Mouse (Mus musculus) stomach, embryonic 15.5 days (tissue): ENCODE measurements around the gene Polr2a. TPM values are rescaled to one million over a fixed set of nuclear protein-coding genes. Genes with fewer than 3 reads are reported as not detected.

Source experiments
- ATAC-seq: fragments of 200-750 bp; cut with Nextera tagmentation; 2 replicates; pipeline ENCODE4 v1.8.0; 2017; ENCODE audit warnings: low read depth, moderate number of reproducible peaks, moderate TSS enrichment; ENCODE audit not compliant: insufficient read depth, low FRiP score
- H3K27ac ChIP-seq: fragments of 300-500 bp; sonication (generic); 2 replicates; pipeline ENCODE4 v1.5.1; 2015; ENCODE audit warnings: mild to moderate bottlenecking, inconsistent platforms
- H3K27me3 ChIP-seq: fragments of 300-500 bp; sonication (generic); replicated peaks from 2 replicates; pipeline ENCODE4 v1.6.1; 2015; ENCODE audit warnings: inconsistent platforms
- H3K36me3 ChIP-seq: fragments of 300-500 bp; sonication (generic); 2 replicates; pipeline ENCODE4 v1.6.1; 2015; ENCODE audit warnings: inconsistent platforms
- H3K4me1 ChIP-seq: fragments of 300-500 bp; sonication (generic); 2 replicates; pipeline ENCODE4 v1.6.1; 2015; ENCODE audit warnings: inconsistent platforms
- H3K4me2 ChIP-seq: fragments of 300-500 bp; sonication (generic); 2 replicates; pipeline ENCODE4 v1.6.1; 2015; ENCODE audit warnings: mild to moderate bottlenecking, inconsistent platforms
- H3K4me3 ChIP-seq: fragments of 300-500 bp; sonication (generic); replicated peaks from 2 replicates; pipeline ENCODE4 v1.5.1; 2015; ENCODE audit warnings: inconsistent platforms
- H3K9ac ChIP-seq: fragments of 300-500 bp; sonication (generic); 2 replicates; pipeline ENCODE4 v1.6.1; 2015; ENCODE audit warnings: inconsistent platforms
- H3K9me3 ChIP-seq: fragments of 300-500 bp; sonication (generic); 2 replicates; pipeline ENCODE4 v1.6.1; 2016; ENCODE audit warnings: inconsistent platforms
- WGBS: fragments of 180-500 bp; shearing (Covaris S2); methylation state at CpG from one replicate; pipeline ENCODE4 v1.1.7; 2015; 5-methylcytosine and 5-hydroxymethylcytosine counted together
- polyA plus RNA-seq: library from polyadenylated mRNA; unstranded; fragments of >200 nt; fragmentation: Nextera tagmentation; extraction: Ambion mirVana; gene quantifications from 2 replicates; pipeline ENCODE4 v1.2.1, GENCODE M21; 2015

Gene Polr2a
- polyA plus RNA-seq = 21.0 and 25.8 TPM in 2 replicates

DNA sequence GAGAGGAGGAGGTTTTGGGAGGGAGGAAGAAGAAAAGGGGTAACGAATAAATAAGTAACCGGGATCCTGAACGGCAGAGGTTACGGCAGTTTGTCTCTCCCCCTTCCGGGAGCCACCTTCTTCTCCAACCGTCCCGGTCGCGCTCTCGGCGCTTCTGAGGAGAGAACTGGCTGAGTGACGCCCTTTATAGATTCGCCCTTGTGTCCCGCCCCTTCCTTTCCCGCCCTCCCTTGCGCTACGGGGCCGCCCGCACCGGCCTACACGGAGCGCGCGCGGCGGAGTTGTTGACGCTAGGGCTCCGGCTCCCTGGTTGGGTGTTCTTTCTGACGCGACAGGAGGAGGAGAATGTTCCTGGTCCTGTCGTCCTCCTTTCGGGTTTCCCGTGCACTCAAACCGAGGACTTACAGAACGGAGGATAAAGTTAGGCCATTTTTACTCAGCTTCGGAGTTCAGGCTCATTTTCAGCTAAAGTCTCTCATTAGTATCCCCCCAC lies at the start of gene Polr2a:
Polr2a (minus strand) TSS at position 160 of the 493 bp plus-strand sequence.
- no peaks in the 10 kb centered on the region for H3K27me3 ChIP-seq
- H3K9ac ChIP-seq = peak within 1 kb of the TSS; percentile 60; the same call in 1 of the 2 replicates
- peak; percentile 94 for ATAC-seq
- H3K4me3 ChIP-seq = peak within 1 kb of the TSS; percentile 58
- WGBS = 0% methylated on average over 36 of the region's 36 CpGs
- no peaks in the 10 kb centered on the region for H3K36me3 ChIP-seq
- peak within 1 kb of the TSS; percentile 76 for H3K4me2 ChIP-seq
- peaks cover 28% of the 10 kb centered on the region for H3K4me1 ChIP-seq
- peak within 1 kb of the TSS; percentile 99 for H3K27ac ChIP-seq
- no peaks in the 10 kb centered on the region for H3K9me3 ChIP-seq

DNA sequence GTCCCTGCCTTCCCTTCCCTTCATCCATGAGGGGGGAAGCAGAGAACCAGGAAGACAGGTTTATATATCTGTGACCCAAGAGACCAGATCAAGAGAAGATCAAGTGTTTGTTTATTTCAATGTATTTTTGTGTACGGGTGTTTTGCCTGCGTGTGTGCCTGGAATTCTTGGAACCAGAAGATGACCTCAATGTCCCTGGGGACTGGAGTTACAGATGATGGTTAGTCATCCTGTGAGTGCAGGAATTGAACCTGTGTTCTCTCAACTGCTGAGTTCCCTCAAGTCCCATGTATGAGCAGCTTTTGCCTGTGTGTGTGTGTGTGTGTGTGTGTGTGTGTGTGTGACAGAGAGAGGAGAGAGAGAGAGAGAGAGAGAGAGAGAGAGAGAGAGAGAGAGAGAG lies 49.2 kb upstream of the Polr2a start:
- H3K4me3 ChIP-seq = no peak overlapping the region
- H3K9ac ChIP-seq = no peak overlapping the region
- no peak overlapping the region for H3K27ac ChIP-seq
- H3K4me2 ChIP-seq = no peak overlapping the region
- no peaks in the 10 kb centered on the region for H3K36me3 ChIP-seq
- peaks cover 23% of the 10 kb centered on the region for H3K4me1 ChIP-seq
- WGBS = 77% methylated on average over 2 of the region's 2 CpGs
- ATAC-seq = no peak
- H3K9me3 ChIP-seq = no peaks in the 10 kb centered on the region
- peaks cover 6% of the 10 kb centered on the region; the same call in 1 of the 2 replicates for H3K27me3 ChIP-seq

DNA sequence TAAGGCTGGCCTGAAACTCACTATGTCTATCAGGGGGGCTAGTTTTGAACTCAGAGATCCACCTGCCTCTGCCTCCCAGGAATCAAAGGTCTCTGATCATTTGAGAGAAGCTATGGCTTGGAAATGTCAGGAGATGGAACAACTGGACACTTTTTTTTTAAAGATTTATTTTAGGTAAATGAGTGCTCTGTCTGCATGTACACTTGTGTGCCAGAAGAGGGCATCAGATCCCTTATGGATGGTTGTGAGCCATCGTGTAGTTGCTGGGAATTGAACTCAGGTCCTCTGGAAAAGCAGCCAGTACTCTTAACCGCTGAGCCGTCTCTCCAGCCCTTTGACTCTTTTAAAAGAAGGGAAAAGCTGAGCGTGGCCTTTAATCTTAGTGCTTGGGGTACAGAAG lies 47.9 kb upstream of the Polr2a start:
- H3K9ac ChIP-seq = no peak overlapping the region
- H3K27me3 ChIP-seq = peaks cover 6% of the 10 kb centered on the region; the same call in 1 of the 2 replicates
- H3K9me3 ChIP-seq = no peaks in the 10 kb centered on the region
- ATAC-seq = no peak
- no peak overlapping the region for H3K4me2 ChIP-seq
- WGBS = 74% methylated on average over 4 of the region's 4 CpGs
- no peak overlapping the region for H3K4me3 ChIP-seq
- H3K4me1 ChIP-seq = peaks cover 35% of the 10 kb centered on the region
- H3K36me3 ChIP-seq = no peaks in the 10 kb centered on the region
- H3K27ac ChIP-seq = no peak overlapping the region

DNA sequence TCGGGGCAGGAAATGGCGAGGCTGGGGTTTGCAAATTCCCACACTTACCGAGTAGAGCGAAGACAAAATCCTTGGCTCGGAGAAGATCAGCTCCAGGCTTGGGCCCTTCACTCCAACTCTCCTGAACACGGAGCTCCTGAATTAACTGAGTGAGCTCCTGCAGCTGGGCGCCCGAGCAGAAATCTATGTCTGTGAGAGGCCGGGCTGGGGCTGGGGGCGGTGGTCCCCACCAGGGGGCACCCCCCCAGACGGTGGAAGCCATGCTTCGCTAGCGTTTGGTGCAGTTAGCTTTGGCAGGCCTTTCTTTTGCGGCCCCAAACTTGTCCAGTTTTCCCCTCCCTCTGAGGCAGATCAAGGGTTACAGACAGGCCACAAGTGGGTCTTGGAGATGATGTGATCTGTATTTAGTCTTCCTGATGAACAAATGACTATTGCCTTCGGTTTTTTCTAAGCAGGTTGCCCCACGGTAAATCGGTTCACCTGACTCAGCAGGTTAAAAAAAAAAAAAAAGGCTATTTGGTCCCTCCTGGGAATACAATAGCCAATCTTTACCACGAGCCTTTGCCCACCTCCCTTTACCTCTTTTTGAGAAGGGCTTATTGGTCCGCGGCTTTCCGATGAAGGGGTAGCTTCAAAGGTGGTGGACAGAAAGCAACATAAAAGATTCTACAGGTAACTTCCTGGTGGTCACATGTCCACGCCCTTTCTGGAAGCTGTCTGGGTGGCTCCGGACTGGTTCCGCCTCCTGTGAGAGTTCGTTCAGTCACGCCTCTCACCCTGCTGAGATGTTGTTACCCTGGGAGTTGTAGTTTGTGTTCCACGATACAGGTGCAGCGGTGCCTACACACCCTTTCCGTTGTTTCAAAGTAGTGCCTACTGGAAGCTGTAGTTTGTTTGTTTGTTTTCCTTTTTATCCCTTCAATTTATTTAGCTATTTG lies 46.8 kb upstream of the Polr2a start, which contains the start of gene Tmem102:
Tmem102 (minus strand) TSS at position 653 of the 938 bp plus-strand sequence.
- peaks cover 6% of the 10 kb centered on the region; the same call in 1 of the 2 replicates for H3K27me3 ChIP-seq
- H3K36me3 ChIP-seq = no peaks in the 10 kb centered on the region
- ATAC-seq = peak; percentile 33; the same call in 1 of the 2 replicates
- 11% methylated on average over 29 of the region's 29 CpGs for WGBS
- H3K9me3 ChIP-seq = no peaks in the 10 kb centered on the region
- no peak within 1 kb of the TSS; the same call in 1 of the 2 replicates for H3K27ac ChIP-seq
- peak within 1 kb of the TSS; percentile 98 for H3K4me2 ChIP-seq
- H3K9ac ChIP-seq = no peak within 1 kb of the TSS; the same call in 1 of the 2 replicates
- peaks cover 46% of the 10 kb centered on the region for H3K4me1 ChIP-seq
- peak within 1 kb of the TSS; percentile 56 for H3K4me3 ChIP-seq

DNA sequence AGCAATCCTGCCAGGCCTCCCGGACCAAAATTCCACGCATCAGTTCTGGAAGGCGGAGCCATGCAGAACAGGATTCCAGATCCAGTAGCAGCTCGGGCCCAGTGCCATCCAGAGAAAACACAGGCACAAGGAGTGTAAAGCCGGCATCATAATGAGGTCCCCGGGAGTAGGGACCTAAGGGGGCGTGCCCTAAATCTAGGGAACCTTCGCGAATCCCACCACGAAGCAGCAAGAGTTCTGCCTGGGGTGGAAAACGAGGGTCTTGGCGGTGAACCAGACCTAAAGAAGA lies 46.2 kb upstream of the Polr2a start:
- Histone ChIP-seq H3K9ac (no peak overlapping the region; the same call in 1 of the 2 replicates), H3K4me1 (peaks cover 52% of the 10 kb centered on the region)
- ATAC-seq = no peak

DNA sequence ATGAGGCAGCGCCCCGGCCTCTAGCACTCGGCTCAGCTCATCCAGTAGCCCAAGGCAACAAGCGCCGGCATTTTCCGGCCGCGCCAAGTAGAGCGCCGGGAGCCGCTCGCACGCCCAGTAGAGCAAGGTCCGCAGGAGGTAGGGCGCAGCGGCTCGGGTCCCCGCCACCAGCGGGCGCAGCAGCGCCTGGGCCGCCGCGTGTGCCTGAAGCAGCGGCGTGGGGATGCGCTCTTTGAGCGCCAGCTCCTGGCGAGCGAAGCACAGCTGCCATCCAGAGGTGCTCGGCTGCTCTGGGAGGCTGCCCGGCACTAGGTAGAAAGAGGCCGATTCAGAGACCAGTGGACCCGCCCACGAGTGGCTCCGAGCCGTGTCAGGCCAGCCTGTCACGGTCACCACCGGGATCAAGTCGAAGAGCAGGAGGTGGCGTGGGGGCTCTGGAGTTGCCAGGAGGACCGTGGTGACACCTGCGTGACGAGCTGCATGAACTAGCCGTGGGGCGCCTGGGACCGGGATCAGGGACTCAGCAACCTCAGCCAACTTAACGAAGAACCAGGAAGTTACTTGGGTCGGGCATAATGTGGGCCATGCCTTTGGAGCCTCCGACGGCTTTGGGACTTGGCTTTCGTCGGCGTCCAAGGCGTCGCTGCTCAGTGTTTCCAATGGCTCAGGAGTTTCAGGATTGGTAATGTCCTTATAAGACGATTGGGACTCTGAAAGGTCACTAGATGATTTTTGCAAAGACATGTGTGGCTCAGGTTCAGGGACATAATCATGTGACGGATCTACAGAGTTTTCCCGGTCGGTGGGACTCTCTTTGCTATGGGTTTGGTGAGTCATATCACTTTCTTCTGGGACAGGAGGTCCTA lies 45.6 kb upstream of the Polr2a start:
- Histone ChIP-seq H3K27me3 (peaks cover 6% of the 10 kb centered on the region; the same call in 1 of the 2 replicates), H3K9me3 (no peaks in the 10 kb centered on the region), H3K4me3 (peak overlapping the region; percentile 56), H3K4me1 (peaks cover 58% of the 10 kb centered on the region), H3K36me3 (no peaks in the 10 kb centered on the region), H3K4me2 (peak overlapping the region; percentile 98), H3K27ac (peak overlapping the region; percentile 61; the same call in 1 of the 2 replicates), H3K9ac (peak overlapping the region; percentile 39; the same call in 1 of the 2 replicates)
- ATAC-seq = peak; percentile 48
- 2% methylated on average over 60 of the region's 60 CpGs for WGBS

More for the DNA sequence above, 46.2 kb upstream of the Polr2a start:
- 10% methylated on average over 12 of the region's 12 CpGs for WGBS
- no peaks in the 10 kb centered on the region for H3K9me3 ChIP-seq
- peak overlapping the region; percentile 98 for H3K4me2 ChIP-seq
- H3K27me3 ChIP-seq = peaks cover 6% of the 10 kb centered on the region; the same call in 1 of the 2 replicates
- H3K27ac ChIP-seq = no peak overlapping the region; the same call in 1 of the 2 replicates
- peak overlapping the region; percentile 56 for H3K4me3 ChIP-seq
- H3K36me3 ChIP-seq = no peaks in the 10 kb centered on the region

DNA sequence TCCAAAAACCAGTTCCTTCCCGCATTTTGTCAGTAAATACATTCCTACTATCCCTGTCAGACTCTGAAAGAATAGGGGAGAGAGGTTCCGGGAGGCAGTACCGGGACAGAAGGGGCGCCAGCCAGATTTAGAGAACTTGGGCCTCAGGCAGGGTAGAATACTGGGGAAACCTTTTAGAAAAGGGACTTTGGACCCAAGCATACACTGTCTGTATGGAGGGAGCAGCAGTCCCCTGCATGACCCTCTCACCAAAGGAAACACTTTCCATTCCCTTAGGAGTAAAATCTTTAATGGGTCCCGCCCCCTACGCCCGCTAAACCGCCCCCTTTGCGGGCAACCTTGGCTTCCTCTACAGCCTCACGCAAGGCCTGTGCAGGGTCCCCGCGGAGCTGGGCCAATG lies 44.9 kb upstream of the Polr2a start:
- Histone ChIP-seq H3K4me1 (peaks cover 58% of the 10 kb centered on the region), H3K27ac (peak overlapping the region; percentile 61; the same call in 1 of the 2 replicates), H3K4me2 (peak overlapping the region; percentile 98), H3K9ac (peak overlapping the region; percentile 39; the same call in 1 of the 2 replicates), H3K27me3 (peaks cover 6% of the 10 kb centered on the region; the same call in 1 of the 2 replicates), H3K4me3 (peak overlapping the region; percentile 56), H3K36me3 (no peaks in the 10 kb centered on the region), H3K9me3 (no peaks in the 10 kb centered on the region)
- 2% methylated on average over 12 of the region's 12 CpGs for WGBS
- 0 out of 2 replicates have a peak, but pooled peaks have one; percentile 9 for ATAC-seq

DNA sequence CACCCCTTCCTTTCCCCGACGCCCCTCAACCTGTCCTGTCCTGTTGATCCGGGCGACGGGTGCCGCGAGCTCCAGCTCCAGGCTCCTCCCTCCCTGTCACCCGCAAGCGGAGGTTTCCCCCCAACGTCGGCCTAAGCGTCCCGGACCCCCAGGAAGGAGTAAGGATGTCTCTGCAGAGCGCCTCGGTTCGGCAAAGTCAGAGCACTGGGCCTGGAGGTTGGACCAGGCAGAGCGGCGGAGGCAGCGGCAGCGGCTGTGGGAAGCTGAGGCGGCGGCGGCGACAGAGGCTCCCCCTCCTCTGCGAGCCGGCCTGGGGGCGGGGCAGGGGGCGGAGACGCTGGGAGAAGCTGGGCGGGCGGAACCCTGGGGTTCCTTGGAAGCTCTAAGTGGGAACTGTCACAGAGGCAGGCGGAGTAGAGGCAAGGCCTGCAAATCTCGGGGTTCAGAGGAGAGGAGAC lies 44.2 kb upstream of the Polr2a start:
- peaks cover 58% of the 10 kb centered on the region for H3K4me1 ChIP-seq
- H3K27ac ChIP-seq = peak overlapping the region; percentile 61
- no peaks in the 10 kb centered on the region for H3K9me3 ChIP-seq
- peak overlapping the region; percentile 98 for H3K4me2 ChIP-seq
- H3K4me3 ChIP-seq = peak overlapping the region; percentile 56
- H3K9ac ChIP-seq = peak overlapping the region; percentile 60
- peaks cover 6% of the 10 kb centered on the region; the same call in 1 of the 2 replicates for H3K27me3 ChIP-seq
- H3K36me3 ChIP-seq = no peaks in the 10 kb centered on the region
- ATAC-seq = 0 out of 2 replicates have a peak, but pooled peaks have one; percentile 27
- WGBS = 0% methylated on average over 33 of the region's 33 CpGs

DNA sequence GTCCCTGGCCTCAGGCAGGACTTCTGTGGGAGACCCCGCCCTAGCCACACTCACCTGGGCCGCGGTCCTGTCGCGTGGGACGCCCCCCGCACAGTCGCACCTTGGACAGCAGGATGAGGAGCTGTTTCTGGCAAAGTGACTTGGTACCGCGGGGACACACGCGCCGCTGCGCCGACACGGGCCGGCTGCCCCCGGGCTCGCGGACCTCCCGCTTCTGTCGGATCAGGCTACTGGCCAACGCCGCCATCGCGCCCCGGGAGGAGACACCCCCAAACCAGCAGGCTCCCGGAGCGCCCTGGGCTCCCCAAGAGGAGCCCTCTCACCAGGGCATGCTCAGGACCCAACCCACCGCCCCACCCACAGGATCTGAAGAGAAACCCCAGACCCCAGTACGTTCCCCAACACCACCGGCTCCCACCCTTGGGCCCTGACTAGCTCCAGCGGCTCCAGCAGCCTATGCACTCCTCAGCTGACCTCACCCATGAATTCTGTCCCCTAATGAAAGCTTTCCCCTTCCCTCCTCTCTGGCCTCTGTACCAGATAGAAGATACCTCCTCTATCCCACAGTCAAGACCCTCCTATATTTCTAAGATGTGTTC lies 43.0 kb upstream of the Polr2a start, which contains the start of gene Fgf11:
Fgf11 (minus strand) TSS at position 479 of the 599 bp plus-strand sequence.
- peak within 1 kb of the TSS; percentile 60 for H3K9ac ChIP-seq
- peak within 1 kb of the TSS; percentile 98 for H3K4me2 ChIP-seq
- H3K4me3 ChIP-seq = peak within 1 kb of the TSS; percentile 56
- peaks cover 6% of the 10 kb centered on the region; the same call in 1 of the 2 replicates for H3K27me3 ChIP-seq
- H3K9me3 ChIP-seq = no peaks in the 10 kb centered on the region
- H3K4me1 ChIP-seq = peaks cover 58% of the 10 kb centered on the region
- peak within 1 kb of the TSS; percentile 76 for H3K27ac ChIP-seq
- no peaks in the 10 kb centered on the region for H3K36me3 ChIP-seq
- no peak for ATAC-seq
- WGBS = 2% methylated on average over 33 of the region's 33 CpGs

DNA sequence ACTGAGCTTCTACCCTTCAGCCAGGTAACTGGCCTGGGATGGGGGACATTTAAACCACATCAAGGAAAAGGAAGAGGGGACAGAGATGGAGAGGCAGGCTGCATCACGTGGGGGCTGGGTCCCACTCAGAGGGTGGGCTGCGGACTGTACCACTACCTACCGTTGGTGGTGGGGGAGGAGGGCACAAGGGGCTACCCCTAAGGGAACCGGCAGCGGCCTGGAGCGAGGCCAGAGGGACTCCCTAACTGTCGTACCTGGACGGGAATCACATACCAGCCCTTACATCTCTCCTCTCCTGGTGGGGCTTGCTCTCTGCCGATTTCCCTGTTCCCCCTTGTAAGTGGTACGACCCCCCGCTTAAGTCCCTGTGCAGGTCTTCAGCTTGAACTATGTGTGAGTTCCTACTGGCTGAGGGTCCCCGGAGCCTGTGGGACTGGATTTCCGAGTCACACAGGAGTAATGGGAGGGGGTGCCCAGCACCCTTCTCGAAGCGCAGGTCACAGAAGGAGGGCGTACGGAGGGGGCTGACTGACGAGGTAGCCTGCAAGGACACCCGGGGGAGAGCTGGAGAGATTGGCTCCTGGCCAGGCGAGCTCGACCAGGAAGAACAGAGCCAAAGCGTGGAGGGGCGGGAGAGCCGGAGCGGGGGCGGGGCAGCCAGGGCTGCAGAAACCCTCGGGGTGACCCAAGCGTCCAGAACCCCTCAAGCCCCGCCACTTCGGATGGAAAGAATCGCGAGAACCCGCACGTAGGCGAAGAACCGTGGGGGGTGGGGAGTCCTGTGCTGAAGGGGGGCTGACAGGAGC lies 42.2 kb upstream of the Polr2a start:
- peak overlapping the region; percentile 56 for H3K4me3 ChIP-seq
- H3K9ac ChIP-seq = peak overlapping the region; percentile 46
- peaks cover 58% of the 10 kb centered on the region for H3K4me1 ChIP-seq
- no peaks in the 10 kb centered on the region for H3K9me3 ChIP-seq
- H3K27me3 ChIP-seq = peaks cover 6% of the 10 kb centered on the region; the same call in 1 of the 2 replicates
- no peaks in the 10 kb centered on the region for H3K36me3 ChIP-seq
- H3K27ac ChIP-seq = peak overlapping the region; percentile 76
- peak; percentile 34; the same call in 1 of the 2 replicates for ATAC-seq
- 1% methylated on average over 36 of the region's 36 CpGs for WGBS
- H3K4me2 ChIP-seq = peak overlapping the region; percentile 98
